Mouse (Mus musculus) CH12.LX (cell line): Measurements from ENCODE around the gene Sit1. TPM values are rescaled to one million over a fixed set of nuclear protein-coding genes. Genes with fewer than 3 reads are reported as not detected.
A peak's percentile ranks its signal among the peaks of the same experiment; 100 is the strongest.

ENCODE experiments used
- DNase-seq: peaks from one replicate; pipeline ENCODE4 v3.0.0-alpha.2; 2013; ENCODE audit errors: extremely low read depth
- H3K27ac ChIP-seq: 2 replicates; pipeline ENCODE4 v1.5.1; 2012; ENCODE audit warnings: low read depth, mild to moderate bottlenecking, control low read depth, moderate library complexity; ENCODE audit not compliant: insufficient read depth
- H3K27me3 ChIP-seq: replicated peaks from 2 replicates; pipeline ENCODE3; 2012; ENCODE audit warnings: inconsistent platforms
- H3K36me3 ChIP-seq, 2 experiments: replicated peaks in 1 of 2; 2 replicates each; pipeline versions ENCODE3 to v1.6.1; 2012; ENCODE audit warnings: inconsistent platforms in 1 of 2, low read length in 1 of 2, mild to moderate bottlenecking in 1 of 2, mixed read lengths in 1 of 2, moderate library complexity in 1 of 2; ENCODE audit not compliant: control insufficient read depth in 1 of 2, insufficient read depth in 1 of 2
- H3K4me1 ChIP-seq, 2 experiments: 2 replicates each; pipeline ENCODE4 v1.6.1; 2012; ENCODE audit warnings: inconsistent platforms in 1 of 2, moderate library complexity in 1 of 2; ENCODE audit not compliant: insufficient read depth in 2 of 2, control insufficient read depth in 1 of 2
- H3K4me2 ChIP-seq: 2 replicates; pipeline ENCODE4 v1.6.1; 2012; ENCODE audit warnings: low read depth, mild to moderate bottlenecking, control low read depth; ENCODE audit not compliant: poor library complexity, insufficient read depth, severe bottlenecking
- H3K4me3 ChIP-seq, 3 experiments: fragments of 150-350 bp in 1 of 3; sonication (generic) in 1 of 3; replicated peaks in 1 of 3; 2 replicates each; pipeline versions ENCODE3 to v1.5.1; 2011 to 2012; ENCODE audit warnings: low read depth in 2 of 3, low read length in 2 of 3, mild to moderate bottlenecking in 2 of 3, moderate library complexity in 2 of 3, control low read depth in 1 of 3, improper control_type of control experiment in 1 of 3, inconsistent platforms in 1 of 3, mixed read lengths in 1 of 3; ENCODE audit not compliant: poor library complexity in 1 of 3
- H3K79me2 ChIP-seq: replicated peaks from 2 replicates; pipeline ENCODE4 v1.6.1; 2012; ENCODE audit warnings: mild to moderate bottlenecking, moderate library complexity; ENCODE audit not compliant: control insufficient read depth, poor library complexity, insufficient read depth, severe bottlenecking; ENCODE audit errors: extremely low read depth
- H3K9ac ChIP-seq: 2 replicates; pipeline ENCODE4 v1.6.1; 2012; ENCODE audit warnings: low read depth, mild to moderate bottlenecking, control low read depth, moderate library complexity; ENCODE audit not compliant: insufficient read depth
- H3K9me3 ChIP-seq: replicated peaks from 2 replicates; pipeline ENCODE3; 2012; ENCODE audit warnings: low read length, inconsistent platforms, mixed read lengths
- BHLHE40 ChIP-seq: IDR thresholded peaks from 2 replicates; pipeline ENCODE4 v1.6.1; 2011; ENCODE audit warnings: mild to moderate bottlenecking, low read depth, low read length, improper control_type of control experiment
- CTCF ChIP-seq, 2 experiments: IDR thresholded peaks in 1 of 2; conservative IDR thresholded peaks in 1 of 2; 2 replicates each; pipeline ENCODE4 v1.5.1; 2011 to 2012; ENCODE audit warnings: low read depth in 2 of 2, low read length in 2 of 2, improper control_type of control experiment in 1 of 2, inconsistent platforms in 1 of 2, mild to moderate bottlenecking in 1 of 2, moderate library complexity in 1 of 2
- ELF1 ChIP-seq: IDR thresholded peaks from 2 replicates; pipeline ENCODE4 v1.6.1; 2014; ENCODE audit warnings: low read depth, mild to moderate bottlenecking, inconsistent platforms, low read length, improper control_type of control experiment
- EP300 ChIP-seq: IDR thresholded peaks from 2 replicates; pipeline ENCODE4 v1.6.1; 2011; ENCODE audit warnings: low read length, improper control_type of control experiment
- ETS1 ChIP-seq: conservative IDR thresholded peaks from 2 replicates; pipeline ENCODE4 v1.6.1; 2012; ENCODE audit warnings: low read depth, mild to moderate bottlenecking, inconsistent platforms, low read length, improper control_type of control experiment, moderate library complexity
- HCFC1 ChIP-seq: IDR thresholded peaks from 2 replicates; pipeline ENCODE4 v1.6.1; 2012; ENCODE audit warnings: low read depth, mild to moderate bottlenecking, inconsistent platforms, low read length, improper control_type of control experiment
- IRF4 ChIP-seq: IDR thresholded peaks from 2 replicates; pipeline ENCODE4 v1.6.1; 2014; ENCODE audit warnings: low read depth, mild to moderate bottlenecking, inconsistent platforms, low read length, improper control_type of control experiment
- KAT2A ChIP-seq: IDR thresholded peaks from 2 replicates; pipeline ENCODE4 v1.6.1; 2012; ENCODE audit warnings: low read length, improper control_type of control experiment, inconsistent platforms; ENCODE audit not compliant: insufficient replicate concordance
- MAFK ChIP-seq: IDR thresholded peaks from 2 replicates; pipeline ENCODE4 v1.6.1; 2011; ENCODE audit warnings: low read length, improper control_type of control experiment; ENCODE audit not compliant: insufficient replicate concordance
- MEF2A ChIP-seq: IDR thresholded peaks from 2 replicates; pipeline ENCODE4 v1.6.1; 2014; ENCODE audit warnings: low read depth, mild to moderate bottlenecking, inconsistent platforms, low read length, improper control_type of control experiment, borderline replicate concordance
- MXI1 ChIP-seq: IDR thresholded peaks from 2 replicates; pipeline ENCODE4 v1.6.1; 2011; ENCODE audit warnings: mild to moderate bottlenecking, low read depth, low read length, improper control_type of control experiment
- MYC ChIP-seq: IDR thresholded peaks from 2 replicates; pipeline ENCODE4 v1.6.1; 2011; ENCODE audit warnings: low read depth, mild to moderate bottlenecking, improper control_type of control experiment, low read length
- NELFE ChIP-seq: IDR thresholded peaks from 2 replicates; pipeline ENCODE4 v1.6.1; 2011; ENCODE audit warnings: low read depth, low read length, improper control_type of control experiment
- POLR2A ChIP-seq: IDR thresholded peaks from 2 replicates; pipeline ENCODE4 v1.6.1; 2011; ENCODE audit warnings: low read depth, mild to moderate bottlenecking, improper control_type of control experiment, low read length
- POLR2AphosphoS2 ChIP-seq: IDR thresholded peaks from 2 replicates; pipeline ENCODE4 v1.6.1; 2011; ENCODE audit warnings: low read depth, low read length, improper control_type of control experiment
- RAD21 ChIP-seq: IDR thresholded peaks from 2 replicates; pipeline ENCODE4 v1.6.1; 2011; ENCODE audit warnings: low read depth, mild to moderate bottlenecking, low read length, improper control_type of control experiment, moderate library complexity
- SMC3 ChIP-seq: IDR thresholded peaks from 2 replicates; pipeline ENCODE4 v1.6.1; 2011; ENCODE audit warnings: low read depth, low read length, improper control_type of control experiment
- TBP ChIP-seq: conservative IDR thresholded peaks from 2 replicates; pipeline ENCODE4 v1.6.1; 2011; ENCODE audit warnings: low read depth, low read length, improper control_type of control experiment
- TCF12 ChIP-seq: IDR thresholded peaks from 2 replicates; pipeline ENCODE4 v1.6.1; 2014; ENCODE audit warnings: low read depth, mild to moderate bottlenecking, inconsistent platforms, low read length, improper control_type of control experiment
- USF2 ChIP-seq: conservative IDR thresholded peaks from 2 replicates; pipeline ENCODE4 v1.6.1; 2011; ENCODE audit warnings: low read depth, low read length, improper control_type of control experiment
- ZC3H11A ChIP-seq: IDR thresholded peaks from 2 replicates; pipeline ENCODE4 v1.6.1; 2012; ENCODE audit warnings: low read depth, mild to moderate bottlenecking, inconsistent platforms, low read length, improper control_type of control experiment
- dilution Hi-C: fragments of 300-500 bp; cut with MboI; formaldehyde crosslinking; loops from 2 replicates; pipeline ENCODE4 v1.14.3; 2020; ENCODE audit warnings: low sequenced_read_pairs; ENCODE audit not compliant: extremely low pct_unique_long_range_greater_than_20kb, extremely low pct_ligation_motif_present
- in situ Hi-C: fragments of 300-500 bp; cut with MboI; formaldehyde crosslinking; loops from 3 replicates; pipeline ENCODE4 v1.14.3; 2019; ENCODE audit warnings: low sequenced_read_pairs, low pct_ligation_motif_present, low pct_unique_long_range_greater_than_20kb, mixed read lengths
- polyA plus RNA-seq: library from polyadenylated mRNA; unstranded; fragments of >175 nt; gene quantifications from 2 replicates; pipeline ENCODE4 v1.2.1, GENCODE M21; 2012; ENCODE audit warnings: low read depth; ENCODE audit not compliant: insufficient read length
- total RNA-seq, 2 experiments: library from RNA; depleted of rRNA; stranded (reverse); fragments of 300-350 nt in 1 of 2; fragments of >200 nt in 1 of 2; gene quantifications; 2 replicates each; pipeline ENCODE4 v1.2.3; 2012 to 2014

The Sit1 gene
- total and polyA plus RNA-seq, 3 experiments = 2.8 to 10.5 (median 10.1) TPM

DNA sequence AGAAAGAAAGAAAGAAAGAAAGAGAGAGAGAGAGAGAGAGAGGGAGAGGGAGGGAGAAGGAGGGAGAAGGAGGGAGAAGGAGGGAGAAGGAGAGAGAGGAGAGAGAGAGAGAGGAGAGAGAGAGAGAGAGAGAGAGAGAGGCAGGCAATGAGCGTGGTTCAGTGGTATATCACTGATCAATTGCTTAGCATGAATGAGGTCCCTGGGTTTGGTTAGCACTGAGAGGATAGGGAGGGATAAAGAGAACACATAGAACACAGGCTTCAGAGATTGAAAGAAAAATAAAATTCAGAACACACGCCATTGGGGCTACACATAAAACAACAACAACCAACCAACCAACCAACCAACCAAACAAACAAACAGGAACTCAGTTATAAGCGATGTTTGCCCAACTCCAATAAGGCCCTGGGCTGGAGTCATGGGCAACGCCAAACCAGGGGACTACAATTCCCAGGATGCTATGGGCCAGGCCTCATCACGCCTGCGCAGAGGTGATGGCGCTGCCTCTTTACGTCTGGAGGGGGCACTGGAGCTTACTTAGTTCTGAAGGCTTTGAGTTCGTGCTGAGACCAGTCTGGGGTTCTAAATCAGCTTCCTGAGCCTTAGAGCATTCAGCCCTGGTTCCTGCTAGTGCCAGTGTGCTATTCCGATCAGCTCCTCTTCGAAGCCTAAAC is 5.5 kb downstream of the Sit1 start (continued):
- no peak for TF ChIP-seq USF2
- TF ChIP-seq SMC3 = no peak
- TF ChIP-seq POLR2AphosphoS2 = no peak
- peak; percentile 78 for TF ChIP-seq TBP
- TF ChIP-seq MEF2A = no peak; the same call in none of the 2 replicates
- TF ChIP-seq KAT2A = peak; percentile 91; the same call in 1 of the 2 replicates

DNA sequence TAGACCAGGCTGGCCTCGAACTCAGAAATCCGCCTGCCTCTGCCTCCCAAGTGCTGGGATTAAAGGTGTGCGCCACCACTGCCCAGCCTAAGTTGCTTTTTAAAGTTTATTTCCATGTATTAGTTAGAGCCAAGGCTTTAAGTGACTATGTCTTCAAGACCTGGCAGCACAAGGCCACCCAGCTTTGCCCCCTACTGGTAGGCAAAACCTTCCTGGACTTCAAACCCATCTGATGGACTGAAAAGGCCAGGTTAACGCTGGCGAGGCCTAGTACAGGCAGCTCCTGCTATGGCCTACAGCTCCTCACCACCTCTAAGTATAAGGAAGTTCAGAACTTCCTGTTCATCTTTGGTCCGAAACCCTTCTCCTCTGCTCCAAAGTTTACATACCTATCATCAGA is 6.9 kb downstream of the Sit1 start:
- H3K9ac ChIP-seq = no peak overlapping the region
- H3K27ac ChIP-seq = no peak overlapping the region
- in situ Hi-C loops = no loop called here
- no peak overlapping the region for H3K4me3 ChIP-seq
- H3K27me3 ChIP-seq = no peaks in the 10 kb centered on the region
- no peak overlapping the region for H3K4me2 ChIP-seq
- no peaks in the 10 kb centered on the region for H3K36me3 ChIP-seq
- H3K9me3 ChIP-seq = no peaks in the 10 kb centered on the region
- peaks cover 10 to 49% of the 10 kb centered on the region in 2 experiments for H3K4me1 ChIP-seq
- dilution Hi-C loops = no loop called here
- TF ChIP-seq MAFK (no peak), ETS1 (no peak), HCFC1 (no peak), RAD21 (peak; percentile 37), MYC (no peak), CTCF (conservative IDR thresholded peaks at IDR 0.05 in 1 of 2, IDR thresholded peaks at IDR 0.05 in 1 of 2; ENCODE audit: low read depth in 2 of 2, low read length in 2 of 2) (peak; percentile 40 to 67; a peak in 2 of 4 replicates), MXI1 (no peak), SMC3 (peak; percentile 50)
- no peaks in the 10 kb centered on the region for H3K79me2 ChIP-seq
- DNase-seq = peak; percentile 51

DNA sequence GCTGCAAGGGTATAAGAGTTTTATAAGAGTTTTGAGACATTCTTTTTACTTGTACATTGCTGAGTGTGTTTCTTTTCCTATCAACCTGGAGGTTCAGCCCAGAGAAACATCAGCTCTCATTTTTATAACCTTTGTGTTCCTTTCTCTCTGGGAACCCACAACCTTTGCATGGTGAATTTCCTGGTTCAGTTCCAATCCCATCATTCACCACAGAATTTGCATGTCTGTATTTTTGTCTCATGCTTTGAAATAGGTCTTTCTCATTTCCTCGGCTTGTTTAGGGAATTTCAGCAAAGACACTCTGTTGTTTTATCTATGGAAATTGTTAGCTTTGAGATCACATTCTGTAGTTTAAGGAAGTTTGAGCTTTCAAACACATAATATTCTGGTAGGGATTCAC is 9.9 kb downstream of the Sit1 start:
- in situ Hi-C loops = no loop called here
- peaks cover 9% of the 10 kb centered on the region for H3K9me3 ChIP-seq
- no peak overlapping the region for H3K27ac ChIP-seq
- H3K4me3 ChIP-seq = no peak overlapping the region
- no peaks in the 10 kb centered on the region for H3K36me3 ChIP-seq
- peak overlapping the region; percentile 25; the same call in 1 of the 2 replicates for H3K4me2 ChIP-seq
- dilution Hi-C loops = no loop called here
- peak; percentile 79 for DNase-seq
- H3K79me2 ChIP-seq = no peaks in the 10 kb centered on the region
- TF ChIP-seq BHLHE40 (peak; percentile 78), EP300 (peak; percentile 86), ETS1 (peak; percentile 60), TCF12 (peak; percentile 50; the same call in 1 of the 2 replicates), NELFE (no peak), ELF1 (peak; percentile 27; the same call in 1 of the 2 replicates), MEF2A (peak; percentile 83), POLR2A (no peak), IRF4 (peak; percentile 73), MAFK (peak; percentile 86), ZC3H11A (no peak)
- H3K27me3 ChIP-seq = no peaks in the 10 kb centered on the region
- no peak overlapping the region for H3K9ac ChIP-seq
- H3K4me1 ChIP-seq = peaks cover 10 to 40% of the 10 kb centered on the region in 2 experiments
